Mouse (Mus musculus): ENCODE data around the gene Tmem174. TPM values are rescaled to one million over a fixed set of nuclear protein-coding genes. Genes with fewer than 3 reads are reported as not detected.

Gene Tmem174
- polyA plus RNA-seq, 1 experiment from 2014 or later = not detected

DNA sequence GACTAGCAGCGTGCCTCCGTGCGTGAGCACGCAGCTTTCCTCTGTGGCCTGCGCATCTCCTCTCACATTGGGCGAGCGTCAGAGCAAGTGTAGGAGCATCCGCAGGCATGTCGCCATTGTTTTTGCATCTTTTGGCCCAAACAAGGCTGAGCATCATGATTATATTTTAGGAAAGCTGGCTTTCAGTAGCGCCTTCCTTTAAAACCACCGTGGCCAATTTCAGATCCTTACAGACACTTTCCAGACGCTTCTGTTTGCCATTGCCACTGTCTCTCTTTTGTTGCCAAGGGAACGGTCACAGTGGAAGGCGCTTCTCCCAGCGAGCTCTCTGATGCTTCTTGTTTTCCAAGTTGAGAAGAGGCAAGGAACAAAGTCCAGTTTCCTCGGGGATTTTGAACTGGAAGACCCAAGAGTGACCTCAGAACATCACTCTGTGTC lies 18.8 kb upstream of the Tmem174 start:
- H3K4me1 ChIP-seq (replicated peaks) = peaks cover 14% of the 10 kb centered on the region
- 83% methylated on average over 16 of the region's 16 CpGs for WGBS
- no peaks in the 10 kb centered on the region for H3K27me3 ChIP-seq (replicated peaks)
- H3K36me3 ChIP-seq = no peaks in the 10 kb centered on the region
- H3K9ac ChIP-seq = no peak overlapping the region
- no peak for ATAC-seq (ENCODE audit: insufficient number of reproducible peaks, low FRiP score)
- H3K4me3 ChIP-seq = no peak overlapping the region
- H3K9me3 ChIP-seq (replicated peaks) = peaks cover 4% of the 10 kb centered on the region; the same call in 1 of the 2 replicates
- H3K27ac ChIP-seq (ENCODE audit: poor library complexity, severe bottlenecking) = no peak overlapping the region
- no peak overlapping the region for H3K4me2 ChIP-seq

GRCm38 (mm10) chr13:98655346-98655745 lies 18.1 kb upstream of the Tmem174 start:
- Histone ChIP-seq H3K36me3 (no peaks in the 10 kb centered on the region), H3K27ac (ENCODE audit: poor library complexity, severe bottlenecking) (no peak overlapping the region), H3K4me3 (no peak overlapping the region), H3K27me3 (replicated peaks) (no peaks in the 10 kb centered on the region), H3K4me2 (no peak overlapping the region), H3K9me3 (replicated peaks) (peaks cover 4% of the 10 kb centered on the region; the same call in 1 of the 2 replicates), H3K9ac (no peak overlapping the region), H3K4me1 (replicated peaks) (peaks cover 14% of the 10 kb centered on the region)
- 84% methylated on average over 4 of the region's 4 CpGs for WGBS
- no peak for ATAC-seq (ENCODE audit: insufficient number of reproducible peaks, low FRiP score)

DNA sequence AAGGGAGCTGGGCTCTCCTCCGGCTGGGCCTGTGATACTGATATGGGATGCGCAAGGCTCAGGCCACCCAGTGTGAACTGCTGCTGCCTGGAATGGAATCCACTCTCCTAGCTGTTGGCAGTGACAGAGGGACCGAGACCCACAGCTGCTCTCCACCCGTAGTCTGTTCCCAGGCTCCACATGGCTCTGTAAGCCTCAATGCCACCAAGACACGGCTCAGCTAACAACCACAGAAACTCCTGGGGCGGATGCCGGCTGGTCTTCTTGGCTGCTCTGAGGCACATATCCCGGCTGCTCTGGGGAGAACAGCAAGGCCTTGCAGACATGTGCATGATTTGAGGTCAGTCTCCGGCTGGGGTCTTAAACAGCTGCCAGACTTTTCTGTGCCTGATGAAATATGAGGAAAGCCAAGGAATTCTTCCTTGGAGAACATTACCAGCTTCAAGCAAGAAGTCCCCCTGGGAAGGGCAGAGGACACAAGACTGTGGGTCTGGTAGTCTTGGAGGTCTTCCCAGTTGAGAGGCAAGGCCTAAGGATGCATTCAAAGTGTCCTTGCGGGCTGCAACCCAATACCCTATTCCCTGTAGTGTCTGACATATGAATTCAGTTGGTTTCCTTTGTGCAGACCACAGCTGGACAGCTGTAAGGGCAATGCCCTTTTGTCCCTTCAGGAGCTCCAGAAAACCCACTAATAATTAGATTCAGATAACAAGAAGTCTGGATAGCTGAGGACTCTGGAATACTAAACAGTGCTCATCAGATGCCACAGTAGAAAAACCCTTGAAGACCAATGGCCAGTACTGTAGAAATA lies 17.1 kb upstream of the Tmem174 start:
- no peak for ATAC-seq (ENCODE audit: insufficient number of reproducible peaks, low FRiP score)
- 82% methylated on average over 10 of the region's 10 CpGs for WGBS
- H3K27ac ChIP-seq (ENCODE audit: poor library complexity, severe bottlenecking) = no peak overlapping the region

GRCm38 (mm10) chr13:98652194-98652593 lies 15.0 kb upstream of the Tmem174 start:
- Histone ChIP-seq H3K4me3 (no peak overlapping the region), H3K9me3 (replicated peaks) (no peaks in the 10 kb centered on the region), H3K36me3 (no peaks in the 10 kb centered on the region), H3K4me1 (replicated peaks) (peaks cover 14% of the 10 kb centered on the region), H3K4me2 (no peak overlapping the region), H3K27me3 (replicated peaks) (no peaks in the 10 kb centered on the region), H3K27ac (ENCODE audit: poor library complexity, severe bottlenecking) (no peak overlapping the region), H3K9ac (no peak overlapping the region)
- WGBS = 52% methylated on average over 2 of the region's 2 CpGs
- ATAC-seq (ENCODE audit: insufficient number of reproducible peaks, low FRiP score) = no peak

More for the DNA sequence above, 17.1 kb upstream of the Tmem174 start:
- no peak overlapping the region for H3K4me2 ChIP-seq
- H3K9ac ChIP-seq = no peak overlapping the region
- H3K27me3 ChIP-seq (replicated peaks) = no peaks in the 10 kb centered on the region
- H3K36me3 ChIP-seq = no peaks in the 10 kb centered on the region
- no peak overlapping the region for H3K4me3 ChIP-seq
- H3K9me3 ChIP-seq (replicated peaks) = peaks cover 4% of the 10 kb centered on the region; the same call in 1 of the 2 replicates
- H3K4me1 ChIP-seq (replicated peaks) = peaks cover 14% of the 10 kb centered on the region

- no peak; the same call in 1 of the 2 replicates for ATAC-seq (ENCODE audit: insufficient number of reproducible peaks, low FRiP score)
- H3K27ac ChIP-seq (ENCODE audit: poor library complexity, severe bottlenecking) = no peak overlapping the region
- no peak overlapping the region for H3K4me2 ChIP-seq
- WGBS = 74% methylated on average over 17 of the region's 17 CpGs
- H3K27me3 ChIP-seq (replicated peaks) = no peaks in the 10 kb centered on the region
- H3K36me3 ChIP-seq = no peaks in the 10 kb centered on the region
- H3K9ac ChIP-seq = no peak overlapping the region
- peaks cover 14% of the 10 kb centered on the region for H3K4me1 ChIP-seq (replicated peaks)
- no peak overlapping the region for H3K4me3 ChIP-seq
- H3K9me3 ChIP-seq (replicated peaks) = no peaks in the 10 kb centered on the region
Observed at GRCm38 (mm10) chr13:98651228-98651977, 14.2 kb upstream of the Tmem174 start.

- no peaks in the 10 kb centered on the region for H3K27me3 ChIP-seq (replicated peaks)
- no peaks in the 10 kb centered on the region for H3K36me3 ChIP-seq
- ATAC-seq (ENCODE audit: insufficient number of reproducible peaks, low FRiP score) = no peak
- no peak overlapping the region for H3K4me2 ChIP-seq
- H3K27ac ChIP-seq (ENCODE audit: poor library complexity, severe bottlenecking) = no peak overlapping the region
- H3K4me3 ChIP-seq = no peak overlapping the region
- H3K9me3 ChIP-seq (replicated peaks) = no peaks in the 10 kb centered on the region
- H3K4me1 ChIP-seq (replicated peaks) = peaks cover 14% of the 10 kb centered on the region
- 79% methylated on average over 22 of the region's 22 CpGs for WGBS
- no peak overlapping the region for H3K9ac ChIP-seq
Observed at GRCm38 (mm10) chr13:98647775-98648568, 10.8 kb upstream of the Tmem174 start.

GRCm38 (mm10) chr13:98638507-98639166 lies 1.4 kb upstream of the Tmem174 start:
- Histone ChIP-seq H3K4me2 (no peak overlapping the region), H3K4me1 (replicated peaks) (peaks cover 25% of the 10 kb centered on the region), H3K36me3 (no peaks in the 10 kb centered on the region), H3K27ac (ENCODE audit: poor library complexity, severe bottlenecking) (no peak overlapping the region), H3K27me3 (replicated peaks) (no peaks in the 10 kb centered on the region), H3K4me3 (no peak overlapping the region), H3K9ac (no peak overlapping the region), H3K9me3 (replicated peaks) (0 out of 2 replicates have a peak, but pooled peaks cover 6% of the 10 kb centered on the region)
- WGBS = 74% methylated on average over 5 of the region's 5 CpGs
- no peak for ATAC-seq (ENCODE audit: insufficient number of reproducible peaks, low FRiP score)

DNA sequence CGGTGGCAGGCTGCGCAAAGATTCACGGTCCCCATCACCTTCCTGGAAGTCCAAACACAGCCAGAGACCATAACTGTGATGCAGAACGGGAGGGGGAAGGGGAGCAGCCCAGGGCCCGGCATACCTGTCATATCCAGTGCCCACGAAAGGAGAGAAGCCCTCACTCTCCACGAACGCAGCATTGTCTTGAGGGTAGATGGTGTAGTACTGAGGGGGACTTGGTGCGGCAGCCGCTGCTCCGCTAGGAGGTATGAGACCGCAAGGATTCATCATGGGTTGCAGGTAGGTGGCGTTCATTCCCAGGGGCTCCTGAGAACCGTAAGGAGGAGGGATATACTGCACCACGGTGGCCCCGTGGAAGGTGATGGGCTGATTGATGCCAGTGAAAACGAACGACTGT lies 639 bp downstream of the Tmem174 start:
- Histone ChIP-seq H3K36me3 (no peaks in the 10 kb centered on the region), H3K27ac (ENCODE audit: poor library complexity, severe bottlenecking) (no peak overlapping the region), H3K4me2 (peak overlapping the region; percentile 58), H3K9ac (no peak overlapping the region), H3K9me3 (replicated peaks) (0 out of 2 replicates have a peak, but pooled peaks cover 6% of the 10 kb centered on the region), H3K4me1 (replicated peaks) (peaks cover 32% of the 10 kb centered on the region), H3K27me3 (replicated peaks) (no peaks in the 10 kb centered on the region), H3K4me3 (peak overlapping the region; percentile 10)
- 55% methylated on average over 18 of the region's 18 CpGs for WGBS
- no peak for ATAC-seq (ENCODE audit: insufficient number of reproducible peaks, low FRiP score)

DNA sequence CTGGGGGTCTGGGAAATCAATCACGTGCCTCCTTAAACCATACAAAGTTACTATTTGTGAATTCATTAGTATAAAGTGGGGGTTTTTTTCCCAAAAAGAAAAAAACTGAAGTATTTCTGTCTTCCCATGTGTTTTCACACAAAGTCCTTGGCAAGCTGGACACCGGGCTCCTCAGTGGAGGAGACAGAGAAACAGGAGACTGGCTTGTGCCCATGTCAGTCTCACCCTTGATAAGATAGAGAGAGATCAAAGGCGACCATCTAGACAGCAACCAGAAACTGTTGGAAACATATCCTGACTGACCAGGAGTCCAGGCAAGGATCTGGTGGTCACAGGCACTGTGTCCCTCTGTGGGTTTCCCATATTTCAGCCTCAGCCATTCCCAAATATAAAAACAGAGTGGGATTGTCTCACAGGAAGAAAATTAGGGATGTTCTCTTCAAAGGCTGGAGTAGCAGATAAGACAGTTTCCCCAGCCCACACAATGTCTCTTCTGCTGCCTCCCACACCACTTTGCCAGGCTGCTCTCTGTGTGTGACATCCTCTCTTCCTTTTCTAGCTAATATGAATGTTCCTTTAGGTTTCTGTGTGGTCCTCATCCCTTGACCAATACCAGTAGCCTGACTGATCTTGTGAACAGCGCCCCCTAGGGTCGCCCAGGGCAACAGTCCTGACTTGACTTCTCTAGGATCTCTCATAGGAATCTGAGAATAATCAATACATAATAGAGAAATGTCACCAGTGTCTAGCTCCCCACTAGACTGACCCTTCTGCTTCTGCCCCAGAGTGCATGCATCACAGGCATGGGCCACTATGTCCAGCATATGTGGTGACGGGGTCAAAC lies 3.3 kb downstream of the Tmem174 start:
- Histone ChIP-seq H3K4me3 (no peak overlapping the region), H3K27me3 (replicated peaks) (no peaks in the 10 kb centered on the region; the same call in 1 of the 2 replicates), H3K27ac (ENCODE audit: poor library complexity, severe bottlenecking) (no peak overlapping the region), H3K9ac (no peak overlapping the region), H3K9me3 (replicated peaks) (no peaks in the 10 kb centered on the region), H3K36me3 (no peaks in the 10 kb centered on the region), H3K4me1 (replicated peaks) (peaks cover 32% of the 10 kb centered on the region), H3K4me2 (no peak overlapping the region)
- 27% methylated on average over 6 of the region's 6 CpGs for WGBS
- ATAC-seq (ENCODE audit: insufficient number of reproducible peaks, low FRiP score) = no peak
